Mouse (Mus musculus) liver, adult 2 months (tissue): Measurements from ENCODE around the gene Ttc33. TPM values are rescaled to one million over a fixed set of nuclear protein-coding genes. Genes with fewer than 3 reads are reported as not detected.

Experiments
- DNase-seq: peaks from one replicate; pipeline ENCODE4 v3.0.0-alpha.2; 2011; ENCODE audit warnings: low read depth, low spot score; ENCODE audit errors: extremely low read depth
- H3K27ac ChIP-seq: fragments of 200-500 bp; replicated peaks from 2 replicates; pipeline ENCODE4 v1.5.1; 2012; ENCODE audit warnings: low read depth, mild to moderate bottlenecking, control low read depth, inconsistent platforms, low read length; ENCODE audit not compliant: insufficient read depth
- H3K27me3 ChIP-seq: fragments of 200-500 bp; 2 replicates; pipeline ENCODE4 v1.6.1; 2012; ENCODE audit warnings: mild to moderate bottlenecking, moderate library complexity, low read length, inconsistent platforms; ENCODE audit not compliant: control insufficient read depth, insufficient read depth
- H3K36me3 ChIP-seq: fragments of 200-500 bp; 2 replicates; pipeline ENCODE4 v1.6.1; 2012; ENCODE audit warnings: low read length, inconsistent platforms; ENCODE audit not compliant: control insufficient read depth, insufficient read depth
- H3K4me1 ChIP-seq: fragments of 200-500 bp; 2 replicates; pipeline ENCODE4 v1.6.1; 2011; ENCODE audit warnings: low read length; ENCODE audit not compliant: control insufficient read depth, insufficient read depth
- H3K4me3 ChIP-seq: fragments of 200-500 bp; 2 replicates; pipeline ENCODE4 v1.5.1; 2011; ENCODE audit warnings: low read depth, mild to moderate bottlenecking, control low read depth, low read length, moderate library complexity; ENCODE audit not compliant: insufficient read depth
- H3K79me2 ChIP-seq: fragments of 200-500 bp; 2 replicates; pipeline ENCODE4 v1.6.1; 2012; ENCODE audit warnings: inconsistent platforms, mild to moderate bottlenecking, low read length, moderate library complexity; ENCODE audit not compliant: control insufficient read depth, insufficient read depth
- H3K9ac ChIP-seq: fragments of 200-500 bp; 2 replicates; pipeline ENCODE4 v1.6.1; 2012; ENCODE audit warnings: low read depth, mild to moderate bottlenecking, control low read depth, inconsistent platforms, low read length
- CTCF ChIP-seq: fragments of 200-500 bp; IDR thresholded peaks from 2 replicates; pipeline ENCODE4 v1.5.1; 2011; ENCODE audit warnings: low read depth, low read length, control low read depth
- POLR2A ChIP-seq: fragments of 200-500 bp; IDR thresholded peaks from 2 replicates; pipeline ENCODE4 v1.6.1; 2011; ENCODE audit warnings: low read length, control low read depth; ENCODE audit not compliant: insufficient read depth; ENCODE audit errors: extremely low read depth
- WGBS: fragments of 180-500 bp; shearing (Covaris S2); methylation state at CpG from one replicate; pipeline ENCODE4 v1.1.7; 2018; 5-methylcytosine and 5-hydroxymethylcytosine counted together
- polyA plus RNA-seq: library from polyadenylated mRNA; depleted of rRNA; stranded (reverse); fragments of >200 nt; gene quantifications from 2 replicates; pipeline ENCODE4 v1.2.3, GENCODE M21; 2012; rRNA removed
- total RNA-seq: library from RNA; depleted of rRNA; stranded (reverse); fragments of >200 nt; gene quantifications from 2 replicates; pipeline ENCODE4 v1.2.3, GENCODE M21; 2014; rRNA removed

Gene Ttc33
- total and polyA plus RNA-seq, 2 experiments = 3.7 to 34.7 TPM

- no peak overlapping the region for H3K9ac ChIP-seq
- DNase-seq = no peak
- no peaks in the 10 kb centered on the region for H3K27me3 ChIP-seq
- no peak overlapping the region for H3K27ac ChIP-seq
- no peak overlapping the region for H3K4me3 ChIP-seq
- H3K4me1 ChIP-seq = no peaks in the 10 kb centered on the region
- no peak for TF ChIP-seq POLR2A
- no peak for TF ChIP-seq CTCF
- 84% methylated on average over 13 of the region's 13 CpGs for WGBS
- no peaks in the 10 kb centered on the region for H3K79me2 ChIP-seq
- H3K36me3 ChIP-seq = no peaks in the 10 kb centered on the region
These were observed 76.9 kb downstream of the Ttc33 start for GRCm38 (mm10) chr15:5262095-5262667.

- H3K27ac ChIP-seq = no peak overlapping the region
- H3K36me3 ChIP-seq = no peaks in the 10 kb centered on the region
- H3K9ac ChIP-seq = no peak overlapping the region
- no peaks in the 10 kb centered on the region for H3K27me3 ChIP-seq
- 82% methylated on average over 10 of the region's 10 CpGs for WGBS
- H3K4me1 ChIP-seq = no peaks in the 10 kb centered on the region
- no peaks in the 10 kb centered on the region for H3K79me2 ChIP-seq
- H3K4me3 ChIP-seq = no peak overlapping the region
- TF ChIP-seq CTCF (no peak), POLR2A (no peak)
- no peak for DNase-seq
These were observed 77.7 kb downstream of the Ttc33 start for GRCm38 (mm10) chr15:5262874-5263504.

DNA sequence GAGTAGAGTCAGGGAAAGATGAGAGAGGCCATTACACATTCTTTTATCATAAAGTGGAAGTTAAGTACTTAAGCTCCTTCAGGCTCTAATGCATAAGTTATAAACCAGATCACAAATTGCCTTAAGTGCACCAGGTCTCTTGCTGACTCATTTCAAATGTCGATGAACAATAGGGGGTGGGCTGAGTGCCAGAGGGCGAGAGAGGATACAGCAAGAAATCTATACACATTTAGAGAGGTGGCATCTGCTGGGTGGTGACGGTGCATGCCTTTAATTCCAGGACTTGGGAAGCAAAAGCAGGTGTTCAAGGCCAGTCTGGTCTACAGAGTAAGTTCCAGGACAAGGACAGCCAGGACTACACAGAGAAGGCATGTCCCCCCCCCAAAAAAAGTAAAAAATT, 80.8 kb downstream of the Ttc33 start:
- no peaks in the 10 kb centered on the region for H3K79me2 ChIP-seq
- no peaks in the 10 kb centered on the region for H3K4me1 ChIP-seq
- no peaks in the 10 kb centered on the region for H3K27me3 ChIP-seq
- H3K9ac ChIP-seq = no peak overlapping the region
- TF ChIP-seq POLR2A (no peak), CTCF (no peak)
- H3K27ac ChIP-seq = no peak overlapping the region
- WGBS = 77% methylated on average over 3 of the region's 3 CpGs
- no peaks in the 10 kb centered on the region for H3K36me3 ChIP-seq
- H3K4me3 ChIP-seq = no peak overlapping the region
- no peak for DNase-seq

Other genes starting within 250 kb of the Ttc33 start
- 0.46 and 0.94 TPM in 2 replicates for gene C7, start 121.8 kb upstream of the Ttc33 start, total RNA-seq
- gene C7, start 121.8 kb upstream of the Ttc33 start, polyA plus RNA-seq = 0.11 and 0.22 TPM in 2 replicates
- 6.8 and 7.5 TPM in 2 replicates for gene Card6, start 77.0 kb upstream of the Ttc33 start, total RNA-seq
- 2.5 TPM in 2 replicates for gene Card6, start 77.0 kb upstream of the Ttc33 start, polyA plus RNA-seq
- gene Rpl37, start 68.9 kb upstream of the Ttc33 start, total RNA-seq = 386 and 436 TPM in 2 replicates
- gene Rpl37, start 68.9 kb upstream of the Ttc33 start, polyA plus RNA-seq = 282 and 301 TPM in 2 replicates
- 6.3 and 7.8 TPM in 2 replicates for gene Prkaa1, start 41.7 kb upstream of the Ttc33 start, total RNA-seq
- gene Prkaa1, start 41.7 kb upstream of the Ttc33 start, polyA plus RNA-seq = 1.8 and 1.9 TPM in 2 replicates
- gene Ptger4, start 58.7 kb downstream of the Ttc33 start, total RNA-seq = 0.09 and 0.40 TPM in 2 replicates
- 0.32 and 0.65 TPM in 2 replicates for gene Ptger4, start 58.7 kb downstream of the Ttc33 start, polyA plus RNA-seq